Mouse (Mus musculus) MEL (cell line): ENCODE results near the gene Gatm.

Experiments used
- CTCF ChIP-seq, 3 experiments: IDR thresholded peaks in 2 of 3; conservative IDR thresholded peaks in 1 of 3; 2 replicates each; pipeline ENCODE4 v1.5.1; 2011 to 2012; ENCODE audit warnings: low read length in 3 of 3, low read depth in 2 of 3, mild to moderate bottlenecking in 2 of 3, improper control_type of control experiment in 1 of 3, inconsistent platforms in 1 of 3, mixed read lengths in 1 of 3, moderate library complexity in 1 of 3; ENCODE audit not compliant: control insufficient read depth in 1 of 3, insufficient read depth in 1 of 3, poor library complexity in 1 of 3, severe bottlenecking in 1 of 3
- RAD21 ChIP-seq: IDR thresholded peaks from 2 replicates; pipeline ENCODE4 v1.6.1; 2011; ENCODE audit warnings: mild to moderate bottlenecking, low read depth, low read length, improper control_type of control experiment
- TAL1 ChIP-seq: IDR thresholded peaks from 2 replicates; pipeline ENCODE4 v1.6.1; 2012; ENCODE audit warnings: mild to moderate bottlenecking, inconsistent platforms, low read length, moderate library complexity, mixed read lengths
- ZMIZ1 ChIP-seq: IDR thresholded peaks from 2 replicates; pipeline ENCODE4 v1.6.1; 2012; ENCODE audit warnings: low read depth, mild to moderate bottlenecking, inconsistent platforms, low read length, improper control_type of control experiment, moderate library complexity

GRCm38 (mm10) chr2:122608820-122609219 lies 2.3 kb downstream of the Gatm start:
- TF ChIP-seq CTCF (IDR thresholded peaks at IDR 0.05 in 2 of 3, conservative IDR thresholded peaks at IDR 0.05 in 1 of 3; ENCODE audit: control insufficient read depth in 1 of 3, insufficient read depth in 1 of 3, low read depth in 2 of 3, low read length in 3 of 3, poor library complexity in 1 of 3, severe bottlenecking in 1 of 3) = no peak
- no peak for TF ChIP-seq RAD21
- TF ChIP-seq TAL1 = no peak
- TF ChIP-seq ZMIZ1 = no peak
